Mouse (Mus musculus): ENCODE data around the gene Hnrnpk. TPM values are rescaled to one million over a fixed set of nuclear protein-coding genes. Genes with fewer than 3 reads are reported as not detected.
"Not testable (repeated sequence)": the region's sequence is repeated elsewhere in the genome, so short reads cannot be mapped to it uniquely, and the experiment has no call there.

Hnrnpk gene
- 175 and 211 TPM in 2 replicates for polyA plus RNA-seq (2012; rRNA removed)

DNA sequence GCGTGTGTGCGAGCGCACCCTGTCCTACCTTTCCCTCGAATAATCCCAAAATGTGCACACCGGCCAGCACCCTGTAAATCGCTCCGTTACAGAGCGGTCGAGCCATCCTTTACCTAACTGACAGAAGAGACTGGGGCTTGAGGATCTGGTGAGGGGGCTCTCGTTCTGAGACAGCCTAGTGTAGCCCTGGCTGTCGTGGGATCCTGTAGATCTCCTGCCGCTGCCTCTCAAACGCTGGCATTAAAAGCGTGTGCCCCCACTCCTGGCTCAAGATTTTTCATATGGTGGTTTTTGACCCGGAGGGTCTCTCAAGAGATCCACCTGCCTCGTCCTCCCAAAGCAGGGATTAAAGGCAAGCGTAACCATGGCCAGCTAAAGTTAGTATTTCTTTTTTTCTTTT, at the start of gene Hnrnpk:
Gene Hnrnpk (minus strand): TSS at position 101 of the 400 bp plus-strand sequence.
- WGBS: 5% methylated on average over 17 of the region's 17 CpGs
- DNase-seq; H3K27me3 ChIP-seq (replicated peaks; ENCODE audit: control insufficient read depth, insufficient read depth, low read length); H3K4me1 ChIP-seq (ENCODE audit: control insufficient read depth, insufficient read depth, low read length); H3K36me3 ChIP-seq (ENCODE audit: control insufficient read depth, insufficient read depth, low read length): not testable (repeated sequence)
- peak within 1 kb of the TSS; percentile 99 for H3K27ac ChIP-seq (ENCODE audit: insufficient read depth, low read depth, low read length)
- peak within 1 kb of the TSS; percentile 73 for H3K4me3 ChIP-seq (ENCODE audit: insufficient read depth, low read depth, low read length)

DNA sequence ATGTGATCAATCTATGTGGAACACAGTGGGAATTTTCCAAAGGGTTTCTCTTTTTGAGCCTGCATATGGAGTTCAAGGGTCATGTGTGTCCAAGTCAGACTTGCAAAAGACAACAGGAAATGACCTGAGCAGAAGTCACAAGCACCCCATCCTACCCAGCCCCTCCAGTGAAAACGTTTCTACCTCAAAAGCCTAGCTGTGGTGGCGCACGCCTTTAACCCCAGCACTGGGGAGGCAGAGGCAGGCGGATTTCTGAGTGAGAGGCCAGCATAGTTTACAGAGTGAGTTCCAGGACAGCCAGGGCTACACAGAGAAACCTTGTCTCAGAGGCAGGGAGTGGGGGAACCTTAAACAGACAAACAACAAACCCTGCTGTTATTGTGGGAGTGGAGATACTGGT, 49.1 kb upstream of the Hnrnpk start:
- Histone ChIP-seq H3K27ac (ENCODE audit: insufficient read depth, low read depth, low read length) (no peak overlapping the region), H3K4me3 (ENCODE audit: insufficient read depth, low read depth, low read length) (no peak overlapping the region), H3K27me3 (replicated peaks; ENCODE audit: control insufficient read depth, insufficient read depth, low read length) (peaks cover 2% of the 10 kb centered on the region; the same call in 1 of the 2 replicates), H3K36me3 (ENCODE audit: control insufficient read depth, insufficient read depth, low read length) (no peaks in the 10 kb centered on the region), H3K4me1 (ENCODE audit: control insufficient read depth, insufficient read depth, low read length) (no peaks in the 10 kb centered on the region)
- peak; percentile 5 for DNase-seq
- 79% methylated on average over 4 of the region's 4 CpGs for WGBS
- TF ChIP-seq CTCF (conservative IDR thresholded peaks at IDR 0.05; ENCODE audit: insufficient read depth, insufficient read length, low read depth, low read length): no peak
- TF ChIP-seq POLR2A (IDR thresholded peaks at IDR 0.05; ENCODE audit: low read depth, low read length): no peak

GRCm38 (mm10) chr13:58450459-58451182, 47.5 kb upstream of the Hnrnpk start:
- H3K4me1 ChIP-seq (ENCODE audit: control insufficient read depth, insufficient read depth, low read length): no peaks in the 10 kb centered on the region
- no peaks in the 10 kb centered on the region for H3K36me3 ChIP-seq (ENCODE audit: control insufficient read depth, insufficient read depth, low read length)
- no peak overlapping the region for H3K27ac ChIP-seq (ENCODE audit: insufficient read depth, low read depth, low read length)
- H3K27me3 ChIP-seq (replicated peaks; ENCODE audit: control insufficient read depth, insufficient read depth, low read length): peaks cover 2% of the 10 kb centered on the region; the same call in 1 of the 2 replicates
- no peak for TF ChIP-seq POLR2A (IDR thresholded peaks at IDR 0.05; ENCODE audit: low read depth, low read length)
- 77% methylated on average over 22 of the region's 22 CpGs for WGBS
- DNase-seq: no peak
- no peak overlapping the region for H3K4me3 ChIP-seq (ENCODE audit: insufficient read depth, low read depth, low read length)

GRCm38 (mm10) chr13:58446541-58446940, 43.4 kb upstream of the Hnrnpk start:
- Histone ChIP-seq H3K4me1 (ENCODE audit: control insufficient read depth, insufficient read depth, low read length) (no peaks in the 10 kb centered on the region), H3K27ac (ENCODE audit: insufficient read depth, low read depth, low read length) (no peak overlapping the region), H3K4me3 (ENCODE audit: insufficient read depth, low read depth, low read length) (no peak overlapping the region), H3K36me3 (ENCODE audit: control insufficient read depth, insufficient read depth, low read length) (no peaks in the 10 kb centered on the region), H3K27me3 (replicated peaks; ENCODE audit: control insufficient read depth, insufficient read depth, low read length) (no peaks in the 10 kb centered on the region)
- 92% methylated on average over 2 of the region's 2 CpGs for WGBS
- TF ChIP-seq POLR2A (IDR thresholded peaks at IDR 0.05; ENCODE audit: low read depth, low read length) (no peak), CTCF (conservative IDR thresholded peaks at IDR 0.05; ENCODE audit: insufficient read depth, insufficient read length, low read depth, low read length) (no peak)
- DNase-seq: no peak

- H3K4me1 ChIP-seq (ENCODE audit: control insufficient read depth, insufficient read depth, low read length): no peaks in the 10 kb centered on the region
- TF ChIP-seq CTCF (conservative IDR thresholded peaks at IDR 0.05; ENCODE audit: insufficient read depth, insufficient read length, low read depth, low read length) (no peak), POLR2A (IDR thresholded peaks at IDR 0.05; ENCODE audit: low read depth, low read length) (no peak)
- 18% methylated on average over 7 of the region's 7 CpGs for WGBS
- no peak overlapping the region for H3K4me3 ChIP-seq (ENCODE audit: insufficient read depth, low read depth, low read length)
- no peaks in the 10 kb centered on the region for H3K36me3 ChIP-seq (ENCODE audit: control insufficient read depth, insufficient read depth, low read length)
- H3K27ac ChIP-seq (ENCODE audit: insufficient read depth, low read depth, low read length): no peak overlapping the region
- DNase-seq: peak; percentile 60
- H3K27me3 ChIP-seq (replicated peaks; ENCODE audit: control insufficient read depth, insufficient read depth, low read length): no peaks in the 10 kb centered on the region
Observed at GRCm38 (mm10) chr13:58443787-58444186, 40.6 kb upstream of the Hnrnpk start.

- 68% methylated on average over 4 of the region's 4 CpGs for WGBS
- H3K36me3 ChIP-seq (ENCODE audit: control insufficient read depth, insufficient read depth, low read length): no peaks in the 10 kb centered on the region
- H3K4me3 ChIP-seq (ENCODE audit: insufficient read depth, low read depth, low read length): no peak overlapping the region
- H3K4me1 ChIP-seq (ENCODE audit: control insufficient read depth, insufficient read depth, low read length): no peaks in the 10 kb centered on the region
- DNase-seq: no peak
- no peaks in the 10 kb centered on the region for H3K27me3 ChIP-seq (replicated peaks; ENCODE audit: control insufficient read depth, insufficient read depth, low read length)
- no peak overlapping the region for H3K27ac ChIP-seq (ENCODE audit: insufficient read depth, low read depth, low read length)
- TF ChIP-seq POLR2A (IDR thresholded peaks at IDR 0.05; ENCODE audit: low read depth, low read length): no peak
- no peak for TF ChIP-seq CTCF (conservative IDR thresholded peaks at IDR 0.05; ENCODE audit: insufficient read depth, insufficient read length, low read depth, low read length)
Observed at GRCm38 (mm10) chr13:58443326-58443725, 40.2 kb upstream of the Hnrnpk start.

DNA sequence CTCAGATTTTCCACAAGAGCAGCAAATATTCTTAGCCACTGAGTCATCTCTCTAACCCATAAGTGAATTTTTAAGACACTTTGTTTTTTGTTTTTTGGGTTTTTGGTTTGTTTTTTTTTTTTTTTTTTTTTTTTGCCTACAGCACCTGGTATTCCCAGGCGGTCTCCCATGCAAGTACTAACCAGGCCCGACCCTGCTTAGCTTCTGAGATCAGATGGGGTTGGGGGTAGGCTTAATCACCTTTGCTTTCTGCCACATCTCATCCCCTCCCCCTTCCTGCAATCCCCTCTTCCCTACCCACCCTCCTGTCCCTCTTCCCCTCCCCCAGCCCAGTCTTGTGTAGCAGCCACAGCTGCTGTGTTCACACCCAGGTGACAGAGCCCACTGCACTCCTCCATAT, 36.6 kb upstream of the Hnrnpk start:
- H3K4me3 ChIP-seq (ENCODE audit: insufficient read depth, low read depth, low read length): no peak overlapping the region
- no peak overlapping the region for H3K27ac ChIP-seq (ENCODE audit: insufficient read depth, low read depth, low read length)
- 74% methylated on average over 2 of the region's 2 CpGs for WGBS
- no peaks in the 10 kb centered on the region for H3K36me3 ChIP-seq (ENCODE audit: control insufficient read depth, insufficient read depth, low read length)
- DNase-seq: no peak
- H3K27me3 ChIP-seq (replicated peaks; ENCODE audit: control insufficient read depth, insufficient read depth, low read length): no peaks in the 10 kb centered on the region
- H3K4me1 ChIP-seq (ENCODE audit: control insufficient read depth, insufficient read depth, low read length): no peaks in the 10 kb centered on the region
- no peak for TF ChIP-seq POLR2A (IDR thresholded peaks at IDR 0.05; ENCODE audit: low read depth, low read length)
- TF ChIP-seq CTCF (conservative IDR thresholded peaks at IDR 0.05; ENCODE audit: insufficient read depth, insufficient read length, low read depth, low read length): no peak
